Mouse (Mus musculus): ENCODE measurements at regions not wholly inside any gene's neighbourhood (a gene's known extent, or its start where the extent isn't known, plus 50 kb on each side); places are given as distances from the start of the nearest gene placed in this dataset.

DNA sequence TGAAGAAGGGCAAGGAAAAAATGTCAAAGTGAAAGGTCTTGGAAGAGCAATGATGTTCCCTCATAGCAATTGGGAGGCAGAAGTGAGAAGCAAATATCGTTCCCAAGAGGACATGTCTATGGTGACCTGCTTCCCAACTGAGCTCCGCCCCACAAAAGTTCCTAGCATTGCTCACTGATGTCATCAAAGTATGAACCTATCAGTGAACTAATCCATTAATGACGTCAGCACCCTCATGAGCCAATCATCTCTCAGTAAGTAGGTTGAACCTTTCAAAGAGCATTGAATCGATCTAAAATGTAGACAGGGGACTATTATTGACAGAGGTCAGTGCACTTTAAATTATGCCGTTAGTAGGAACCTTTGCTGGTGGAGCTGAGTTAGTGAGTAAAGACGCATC, 267.4 kb downstream of the 1700009N14Rik start:
- TF ChIP-seq CTCF (IDR thresholded peaks at IDR 0.05; ENCODE audit: extremely low read depth, insufficient read depth, low read length) (no peak), POLR2A (IDR thresholded peaks at IDR 0.05; ENCODE audit: extremely low read depth, insufficient read depth, low read length) (no peak)
